Mouse (Mus musculus) heart, adult 18-20 months (tissue): ENCODE data around the gene Nr1h4. TPM values are rescaled to one million over a fixed set of nuclear protein-coding genes. Genes with fewer than 3 reads are reported as not detected.

Experiments
- DNase-seq, 2 experiments: peaks; one replicate each; pipeline ENCODE4 v3.0.0; 2021 to 2022; ENCODE audit warnings: mixed read lengths in 1 of 2
- total RNA-seq, 2 experiments: library from RNA; stranded (reverse); gene quantifications; 2 replicates each; pipeline ENCODE4 v1.2.3; 2021

The Nr1h4 gene
- total RNA-seq, 2 experiments from 2014 or later: 0.28 to 0.37 TPM

GRCm38 (mm10) chr10:89432743-89433142 lies 100.6 kb downstream of the Nr1h4 start:
- no peak for DNase-seq

DNA sequence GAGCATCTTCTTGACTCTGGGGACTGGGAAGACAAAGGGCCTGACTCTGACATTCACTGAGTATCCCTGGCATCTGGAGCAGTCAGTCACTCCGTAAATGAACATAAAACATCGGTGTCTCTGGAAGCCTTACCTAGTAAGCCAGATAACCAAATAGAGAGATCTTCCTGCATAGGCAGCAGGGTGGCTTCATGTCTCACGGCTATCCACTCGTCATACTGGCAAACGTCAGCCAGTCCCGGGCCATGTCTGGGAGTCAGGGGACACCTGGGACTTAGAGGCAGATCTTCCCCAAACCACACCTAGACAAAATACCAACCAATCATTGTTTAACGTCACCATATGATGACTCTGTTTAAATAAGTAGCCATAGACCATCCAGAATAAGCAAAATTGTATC lies 102.6 kb downstream of the Nr1h4 start:
- DNase-seq: no peak

DNA sequence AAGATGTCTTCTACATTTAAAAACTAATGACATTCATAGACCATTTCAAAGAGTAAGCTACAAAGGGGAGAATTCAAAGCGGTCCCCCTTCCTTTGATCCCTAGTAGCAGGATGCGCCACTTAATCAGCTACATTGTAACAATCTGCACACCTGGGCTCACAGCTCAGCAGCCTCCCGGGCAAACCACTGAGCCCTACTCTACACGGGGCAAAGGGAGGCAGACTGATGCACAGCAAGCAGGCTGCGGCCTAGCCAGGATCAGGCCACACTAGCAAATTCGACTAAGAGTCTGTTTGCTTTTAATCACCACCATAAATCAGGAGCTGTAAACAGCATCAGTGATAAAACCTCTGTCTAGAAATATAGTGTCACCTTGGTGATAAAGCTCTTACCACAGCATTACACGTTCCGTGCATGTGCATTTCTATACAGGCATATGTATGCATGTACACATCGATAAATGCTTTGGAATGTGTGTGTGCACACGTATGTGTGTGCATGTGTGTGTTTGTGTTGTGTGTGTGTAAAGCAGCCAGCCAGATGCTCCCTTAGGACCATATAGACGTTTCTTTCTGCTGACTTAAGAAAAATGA lies 108.5 kb downstream of the Nr1h4 start:
- no peak for DNase-seq

DNA sequence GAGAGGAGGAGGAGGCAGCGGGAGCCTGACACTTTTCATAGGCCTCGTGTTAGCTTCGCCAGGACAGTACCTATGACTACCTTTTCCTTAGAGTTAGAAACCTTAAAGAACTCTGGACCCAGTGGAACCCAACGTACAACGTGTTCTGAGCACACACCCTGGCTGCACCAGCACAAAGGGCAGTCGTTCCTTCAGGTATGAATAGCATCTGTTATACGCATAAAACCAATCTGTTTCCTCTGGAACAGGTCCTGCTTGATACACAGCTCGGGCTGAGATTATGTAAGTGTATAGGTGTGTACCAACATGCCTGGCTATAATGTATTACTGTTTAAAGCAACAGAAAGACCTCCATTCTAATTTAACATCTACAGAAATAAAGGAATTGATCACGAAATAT lies 109.2 kb downstream of the Nr1h4 start:
- DNase-seq: no peak

DNA sequence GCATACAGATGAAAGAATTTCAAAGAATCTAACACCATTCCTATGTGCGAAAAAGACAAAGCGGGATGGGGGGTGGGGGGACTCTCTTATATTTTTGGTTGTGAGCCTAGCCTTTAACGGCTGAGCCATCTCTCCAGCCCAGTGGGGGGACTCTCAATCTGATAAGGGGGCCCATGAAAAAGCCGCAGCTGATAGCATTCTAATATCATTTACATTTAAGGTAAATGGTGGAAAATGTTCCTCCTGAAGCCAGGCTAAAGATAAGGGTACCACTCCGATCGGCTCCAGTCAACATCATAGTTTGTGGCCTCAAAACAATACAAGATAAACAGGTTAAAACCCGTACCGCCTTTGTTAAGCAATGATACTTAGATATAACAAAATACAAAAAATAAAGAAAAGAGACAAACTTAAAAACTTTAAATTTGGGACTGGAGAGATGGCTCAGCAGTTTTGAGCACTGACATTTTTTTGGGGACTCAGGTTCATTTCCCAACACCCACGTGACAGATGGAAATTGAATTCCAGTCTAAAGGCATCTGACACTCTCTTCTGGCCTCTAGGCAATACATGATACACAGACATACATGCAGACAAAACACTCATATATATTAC lies 110.1 kb downstream of the Nr1h4 start:
- DNase-seq: no peak

GRCm38 (mm10) chr10:89422504-89423158 lies 110.8 kb downstream of the Nr1h4 start:
- no peak for DNase-seq

DNA sequence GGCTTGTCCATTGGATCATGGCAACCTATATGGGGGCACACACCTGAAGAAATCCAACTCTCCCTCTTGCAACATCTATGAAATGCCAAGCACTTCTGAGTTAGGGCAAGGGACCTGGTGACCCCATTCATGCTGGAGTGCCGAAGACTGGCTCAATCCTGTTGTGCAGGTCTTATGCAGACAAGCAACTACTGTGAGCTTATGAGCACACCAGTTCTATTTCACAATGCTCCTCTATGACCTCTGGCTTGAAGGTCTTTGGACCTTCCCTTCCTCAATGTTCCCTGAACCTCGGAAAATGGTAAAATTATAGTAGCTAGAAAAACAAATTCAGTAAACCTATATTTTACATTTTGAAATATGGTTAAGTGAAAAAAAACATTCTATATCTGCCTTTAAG lies 115.4 kb downstream of the Nr1h4 start:
- no peak for DNase-seq

DNA sequence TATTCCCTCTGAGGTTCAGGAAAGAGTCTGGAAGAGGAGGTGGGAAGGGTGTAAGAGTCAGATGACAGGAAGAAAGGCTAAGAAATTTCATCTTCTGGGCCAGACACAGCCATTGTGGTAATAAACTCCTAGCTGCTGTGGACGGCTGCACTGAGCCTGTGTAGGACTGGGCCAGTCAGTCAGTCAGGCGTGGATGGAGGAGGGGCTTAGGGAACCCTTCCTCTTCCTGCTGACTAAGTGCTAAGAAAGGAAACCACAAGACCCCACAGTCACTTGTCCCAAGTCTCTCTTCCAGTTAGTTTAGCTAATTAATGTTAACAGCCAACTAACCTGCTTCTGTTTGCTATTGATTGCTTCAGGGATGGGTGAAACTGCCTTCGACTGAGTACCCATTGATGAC lies 117.9 kb downstream of the Nr1h4 start:
- no peak for DNase-seq

DNA sequence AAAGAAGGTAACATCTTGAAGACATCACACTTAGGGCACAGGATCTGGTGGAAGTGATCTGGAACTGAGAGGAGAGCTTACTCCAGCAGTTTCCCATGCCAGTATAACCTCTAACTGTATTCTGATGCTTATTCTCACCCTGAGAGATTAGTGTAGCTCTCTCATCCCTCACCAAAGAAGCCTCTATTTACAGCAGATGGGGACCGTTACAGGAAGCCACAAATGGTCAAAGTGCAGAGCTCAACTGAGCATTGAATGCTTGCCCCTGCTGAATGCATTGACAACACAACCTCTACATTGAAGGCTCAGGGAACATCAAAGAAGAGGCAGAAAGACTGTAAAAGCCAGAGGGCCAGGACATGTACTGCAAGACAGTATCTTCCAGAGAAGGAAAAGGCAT lies 125.8 kb downstream of the Nr1h4 start:
- DNase-seq: no peak

GRCm38 (mm10) chr10:89406733-89407484 lies 126.5 kb downstream of the Nr1h4 start:
- DNase-seq: no peak

DNA sequence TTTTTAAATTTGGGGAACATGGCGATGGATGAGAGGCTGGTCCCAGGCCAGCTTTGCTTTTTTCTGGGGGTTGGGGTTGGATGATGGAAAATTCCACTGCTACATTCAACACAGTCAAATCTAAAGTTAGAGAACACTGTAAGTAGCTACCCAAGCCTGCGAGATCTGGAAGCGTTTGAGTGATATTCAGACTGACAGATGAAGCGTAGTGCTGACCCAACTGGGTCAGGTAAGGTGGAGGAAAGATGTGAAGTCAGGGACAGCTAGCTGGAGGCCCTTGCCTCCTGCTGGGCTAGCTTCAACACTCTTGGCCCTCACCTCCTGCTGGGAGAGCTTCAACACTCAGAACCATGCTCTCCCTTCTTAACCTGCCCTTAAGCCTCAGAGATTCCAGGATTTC lies 128.4 kb downstream of the Nr1h4 start:
- no peak for DNase-seq

Other genes starting within 250 kb of the Nr1h4 start
- 10 to 100 TPM in 1 of 2 experiments, 1 to 10 TPM in 1; 8.0 to 10.0 TPM for gene Ano4, start 188.8 kb downstream of the Nr1h4 start, total RNA-seq
- gene Gas2l3, start 89.6 kb downstream of the Nr1h4 start, total RNA-seq: 1 to 10 TPM; 2.7 to 3.1 TPM
- not detected for gene Slc17a8, start 87.7 kb upstream of the Nr1h4 start, total RNA-seq
- gene Scyl2, start 152.7 kb upstream of the Nr1h4 start, total RNA-seq: 10 to 100 TPM; 17.1 to 17.7 TPM
- 10 to 100 TPM; 13.4 to 14.2 TPM for gene Actr6, start 198.7 kb upstream of the Nr1h4 start, total RNA-seq
- gene Uhrf1bp1l, start 211.4 kb upstream of the Nr1h4 start, total RNA-seq: 10 to 100 TPM; 21.5 to 21.6 TPM